Mouse (Mus musculus): ENCODE measurements around the gene Olfr1495. TPM values are rescaled to one million over a fixed set of nuclear protein-coding genes. Genes with fewer than 3 reads are reported as not detected.

Olfr1495 gene
- polyA plus RNA-seq, 1 experiment: not detected

DNA sequence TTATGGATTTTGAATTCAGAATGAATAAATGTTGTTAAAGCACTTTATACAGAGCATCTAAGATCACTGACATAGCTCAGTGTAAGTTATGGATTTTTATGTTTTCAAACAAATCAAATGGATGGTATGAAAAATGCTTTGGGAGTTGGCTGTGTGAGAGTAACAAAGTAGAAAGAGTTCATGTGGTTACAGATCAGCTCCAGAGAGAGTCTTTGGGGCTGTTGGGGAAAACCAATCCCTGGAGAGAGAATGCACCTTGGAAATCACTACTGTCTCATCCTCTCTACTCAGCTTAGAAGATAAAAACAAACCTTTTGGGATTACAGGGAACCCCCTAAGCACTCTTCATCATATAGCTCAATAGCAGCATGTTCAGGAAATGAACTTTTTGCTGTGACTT lies 54.9 kb downstream of the Olfr1495 start, which contains the start of gene Olfr1499:
TSS of gene Olfr1499 (minus strand) at position 101 of the 400 bp plus-strand sequence.
- TF ChIP-seq POLR2A (IDR thresholded peaks at IDR 0.05; ENCODE audit: low read depth, low read length) (no peak), CTCF (IDR thresholded peaks at IDR 0.05; ENCODE audit: borderline replicate concordance, insufficient read depth, low read length) (no peak)
- no peak within 1 kb of the TSS for H3K27ac ChIP-seq (ENCODE audit: insufficient read depth, low read length)
- no peak within 1 kb of the TSS for H3K4me3 ChIP-seq (ENCODE audit: insufficient read depth, low read length)

More for the DNA sequence above, 54.9 kb downstream of the Olfr1495 start, which contains the start of gene Olfr1499:
- H3K4me1 ChIP-seq (ENCODE audit: control insufficient read depth, insufficient read depth, low read length): no peaks in the 10 kb centered on the region

Other genes starting within 250 kb of the Olfr1495 start
- gene Olfr1480, start 236.7 kb upstream of the Olfr1495 start, polyA plus RNA-seq (2011; ENCODE audit: insufficient read length, low read depth, missing spikeins): not detected in 2 replicates
- gene Olfr1484, start 181.1 kb upstream of the Olfr1495 start, polyA plus RNA-seq (2011; ENCODE audit: insufficient read length, low read depth, missing spikeins): not detected in 2 replicates
- gene Olfr1487, start 147.2 kb upstream of the Olfr1495 start, polyA plus RNA-seq (2011; ENCODE audit: insufficient read length, low read depth, missing spikeins): not detected in 2 replicates
- gene Olfr1489, start 133.0 kb upstream of the Olfr1495 start, polyA plus RNA-seq (2011; ENCODE audit: insufficient read length, low read depth, missing spikeins): not detected in 2 replicates
- gene Olfr1490, start 113.5 kb upstream of the Olfr1495 start, polyA plus RNA-seq (2011; ENCODE audit: insufficient read length, low read depth, missing spikeins): not detected in 2 replicates
- not detected in 2 replicates for gene Olfr1491, start 67.3 kb upstream of the Olfr1495 start, polyA plus RNA-seq (2011; ENCODE audit: insufficient read length, low read depth, missing spikeins)
- not detected in 2 replicates for gene Olfr1493-ps1, start 41.3 kb upstream of the Olfr1495 start, polyA plus RNA-seq (2011; ENCODE audit: insufficient read length, low read depth, missing spikeins)
- gene Olfr1494, start 24.9 kb upstream of the Olfr1495 start, polyA plus RNA-seq (2011; ENCODE audit: insufficient read length, low read depth, missing spikeins): not detected in 2 replicates
- gene Olfr1496, start 13.3 kb downstream of the Olfr1495 start, polyA plus RNA-seq (2011; ENCODE audit: insufficient read length, low read depth, missing spikeins): not detected in 2 replicates
- not detected in 2 replicates for gene Olfr1497, start 33.6 kb downstream of the Olfr1495 start, polyA plus RNA-seq (2011; ENCODE audit: insufficient read length, low read depth, missing spikeins)
- gene Olfr1499, start 54.8 kb downstream of the Olfr1495 start, polyA plus RNA-seq (2011; ENCODE audit: insufficient read length, low read depth, missing spikeins): not detected in 2 replicates
- not detected in 2 replicates for gene Olfr1500, start 65.9 kb downstream of the Olfr1495 start, polyA plus RNA-seq (2011; ENCODE audit: insufficient read length, low read depth, missing spikeins)
- not detected in 2 replicates for gene Olfr1501, start 86.1 kb downstream of the Olfr1495 start, polyA plus RNA-seq (2011; ENCODE audit: insufficient read length, low read depth, missing spikeins)
- not detected in 2 replicates for gene Olfr1502, start 97.2 kb downstream of the Olfr1495 start, polyA plus RNA-seq (2011; ENCODE audit: insufficient read length, low read depth, missing spikeins)
- not detected in 2 replicates for gene Olfr1504, start 133.3 kb downstream of the Olfr1495 start, polyA plus RNA-seq (2011; ENCODE audit: insufficient read length, low read depth, missing spikeins)
- not detected in 2 replicates for gene Olfr1505, start 148.9 kb downstream of the Olfr1495 start, polyA plus RNA-seq (2011; ENCODE audit: insufficient read length, low read depth, missing spikeins)

Measured in embryonic fibroblast, embryonic 13.5 days (primary cell).